Mouse (Mus musculus) spleen, adult 18-20 months (tissue): ENCODE measurements around the gene Treml1.

Source experiments
- DNase-seq, 2 experiments: peaks; one replicate each; pipeline ENCODE4 v3.0.0; 2022; ENCODE audit warnings: mixed read lengths in 2 of 2

The Treml1 gene

GRCm38 (mm10) chr17:48410299-48410785, 50.6 kb downstream of the Treml1 start:
- no peak for DNase-seq

- no peak for DNase-seq
Measured at GRCm38 (mm10) chr17:48411241-48411640, 51.5 kb downstream of the Treml1 start.

GRCm38 (mm10) chr17:48416011-48416410, 56.3 kb downstream of the Treml1 start:
- no peak for DNase-seq
